Mouse (Mus musculus): ENCODE data around the gene Prkd3.
A peak's percentile ranks its signal among the peaks of the same experiment; 100 is the strongest.

- TF ChIP-seq POLR2AphosphoS2 (IDR thresholded peaks at IDR 0.05; ENCODE audit: low read length) (no peak), CTCF (IDR thresholded peaks at IDR 0.05 in 2 of 3, conservative IDR thresholded peaks at IDR 0.05 in 1 of 3; ENCODE audit: control insufficient read depth in 1 of 3, insufficient read depth in 1 of 3, low read depth in 2 of 3, low read length in 3 of 3, poor library complexity in 1 of 3, severe bottlenecking in 1 of 3) (no peak), POLR2A (IDR thresholded peaks at IDR 0.05; ENCODE audit: control insufficient read depth in 1 of 2, insufficient read depth in 1 of 2, low read depth in 1 of 2, low read length in 2 of 2, poor library complexity in 1 of 2) (peak in 1 of 2 experiments; percentile 59; a peak in 1 of 4 replicates), RAD21 (IDR thresholded peaks at IDR 0.05; ENCODE audit: low read depth, low read length) (no peak), ZKSCAN1 (IDR thresholded peaks at IDR 0.05; ENCODE audit: low read depth, low read length) (no peak), ELF1 (IDR thresholded peaks at IDR 0.05; ENCODE audit: low read depth, low read length) (no peak), ZNF384 (IDR thresholded peaks at IDR 0.05; ENCODE audit: low read depth, low read length) (no peak), ZMIZ1 (IDR thresholded peaks at IDR 0.05; ENCODE audit: low read depth, low read length) (no peak)
These were observed 83.3 kb downstream of the Prkd3 start for GRCm38 (mm10) chr17:78937229-78937853.
